Mouse (Mus musculus) thymus, adult 2 months (tissue): ENCODE results near the gene Gps1. TPM values are rescaled to one million over a fixed set of nuclear protein-coding genes. Genes with fewer than 3 reads are reported as not detected.
A peak's percentile ranks its signal among the peaks of the same experiment; 100 is the strongest.

ENCODE experiments used
- DNase-seq: peaks from one replicate; pipeline ENCODE4 v3.0.0; 2021
- H3K27ac ChIP-seq: fragments of 200-500 bp; 2 replicates; pipeline ENCODE4 v1.5.1; 2012; ENCODE audit warnings: low read length, control low read depth; ENCODE audit not compliant: control insufficient read depth, insufficient read depth
- H3K27me3 ChIP-seq: fragments of 200-500 bp; 2 replicates; pipeline ENCODE4 v1.6.1; 2012; ENCODE audit warnings: mild to moderate bottlenecking, low read length, moderate library complexity, mixed read lengths; ENCODE audit not compliant: control insufficient read depth, insufficient read depth
- H3K36me3 ChIP-seq: fragments of 200-500 bp; 2 replicates; pipeline ENCODE4 v1.6.1; 2012; ENCODE audit warnings: mild to moderate bottlenecking, low read length, moderate library complexity; ENCODE audit not compliant: control insufficient read depth, insufficient read depth
- H3K4me1 ChIP-seq: fragments of 200-500 bp; replicated peaks from 2 replicates; pipeline ENCODE4 v1.6.1; 2012; ENCODE audit warnings: low read length; ENCODE audit not compliant: control insufficient read depth, insufficient read depth
- H3K4me3 ChIP-seq: fragments of 200-500 bp; 2 replicates; pipeline ENCODE4 v1.5.1; 2012; ENCODE audit warnings: mild to moderate bottlenecking, low read length, control low read depth, moderate library complexity; ENCODE audit not compliant: control insufficient read depth, insufficient read depth
- CTCF ChIP-seq: fragments of 200-500 bp; IDR thresholded peaks from 2 replicates; pipeline ENCODE4 v1.5.1; 2012; ENCODE audit warnings: mild to moderate bottlenecking, control low read depth, low read length, moderate library complexity, borderline replicate concordance; ENCODE audit not compliant: control insufficient read depth, poor library complexity, insufficient read depth; ENCODE audit errors: extremely low read depth
- POLR2A ChIP-seq: fragments of 200-500 bp; IDR thresholded peaks from 2 replicates; pipeline ENCODE4 v1.6.1; 2012; ENCODE audit warnings: mild to moderate bottlenecking, low read length, control low read depth, moderate library complexity; ENCODE audit not compliant: control insufficient read depth, poor library complexity, insufficient read depth; ENCODE audit errors: extremely low read depth
- WGBS: fragments of 180-500 bp; shearing (Covaris S2); methylation state at CpG from one replicate; pipeline ENCODE4 v1.1.7; 2018; 5-methylcytosine and 5-hydroxymethylcytosine counted together
- polyA plus RNA-seq: library from polyadenylated mRNA; depleted of rRNA; stranded (reverse); fragments of >200 nt; gene quantifications from 2 replicates; pipeline ENCODE4 v1.2.3, GENCODE M21; 2012

Gene Gps1
- polyA plus RNA-seq, 1 experiment, result 193 TPM

DNA sequence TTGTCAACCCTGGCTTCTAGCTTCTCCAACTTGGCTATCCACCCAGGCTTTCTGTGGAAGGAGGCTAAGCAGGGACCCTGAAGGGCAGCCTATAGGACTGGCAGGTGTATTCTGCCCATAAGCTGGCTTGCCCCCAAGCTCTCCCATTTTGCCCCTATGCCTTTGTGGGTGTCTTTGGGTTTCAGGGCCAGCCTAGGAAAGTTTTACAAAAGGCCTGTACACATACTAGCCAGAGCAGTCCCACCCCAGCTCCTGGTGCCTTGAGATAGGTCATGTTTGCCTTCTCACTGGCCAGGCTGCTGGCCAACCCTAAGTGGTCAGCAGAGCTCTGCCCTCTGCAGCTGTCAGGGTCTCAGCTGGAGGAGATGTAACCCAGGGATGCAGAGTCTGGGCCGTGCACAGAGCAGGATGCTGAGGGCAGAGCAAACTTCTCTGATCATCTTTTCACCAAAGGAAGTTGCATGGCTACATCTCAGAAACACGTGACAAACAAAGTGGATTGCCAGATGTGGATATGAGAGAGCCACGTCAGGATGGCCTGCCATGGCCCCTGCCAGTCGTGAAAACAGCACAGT, 41.3 kb downstream of the Gps1 start:
- DNase-seq, result peak; percentile 21
- Histone ChIP-seq H3K4me3 (no peak overlapping the region), H3K36me3 (0 out of 2 replicates have a peak, but pooled peaks cover 1% of the 10 kb centered on the region), H3K27ac (peak overlapping the region; percentile 38), H3K27me3 (no peaks in the 10 kb centered on the region), H3K4me1 (peaks cover 30% of the 10 kb centered on the region)
- WGBS, result 5% methylated on average over 4 of the region's 4 CpGs
- TF ChIP-seq POLR2A, result no peak
- no peak for TF ChIP-seq CTCF

GRCm38 (mm10) chr11:120826016-120826953, 42.2 kb downstream of the Gps1 start:
- no peaks in the 10 kb centered on the region for H3K27me3 ChIP-seq
- H3K4me3 ChIP-seq, result no peak overlapping the region
- H3K27ac ChIP-seq, result peak overlapping the region; percentile 28; the same call in 1 of the 2 replicates
- 93% methylated on average over 8 of the region's 8 CpGs for WGBS
- no peak for DNase-seq
- TF ChIP-seq POLR2A (no peak), CTCF (no peak)
- H3K4me1 ChIP-seq, result peaks cover 30% of the 10 kb centered on the region
- no peaks in the 10 kb centered on the region for H3K36me3 ChIP-seq

DNA sequence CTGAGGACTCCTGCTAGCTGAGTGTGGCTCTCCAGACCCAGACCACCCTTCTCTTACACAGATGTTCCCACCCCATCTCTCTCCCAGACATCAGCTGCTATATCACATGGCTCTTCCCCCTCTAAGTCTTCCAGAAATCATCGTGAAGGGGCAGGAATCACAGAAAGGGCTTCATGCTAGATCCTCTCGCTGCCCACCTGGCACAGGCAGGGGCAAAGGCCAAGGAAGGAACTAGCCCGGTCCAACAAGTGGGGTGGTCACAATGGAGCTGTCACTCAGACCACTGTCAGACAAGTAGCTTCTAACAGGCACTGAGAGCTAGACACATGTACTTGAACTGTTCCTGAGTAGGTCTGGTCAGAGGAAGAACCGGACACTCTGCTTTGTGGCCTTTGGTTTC, 44.3 kb downstream of the Gps1 start:
- no peak overlapping the region for H3K27ac ChIP-seq
- no peaks in the 10 kb centered on the region for H3K36me3 ChIP-seq
- WGBS, result 93% methylated on average over 4 of the region's 4 CpGs
- no peaks in the 10 kb centered on the region for H3K27me3 ChIP-seq
- no peak overlapping the region for H3K4me3 ChIP-seq
- DNase-seq, result no peak
- peaks cover 17% of the 10 kb centered on the region for H3K4me1 ChIP-seq
- TF ChIP-seq CTCF, result no peak
- no peak for TF ChIP-seq POLR2A

GRCm38 (mm10) chr11:120829757-120830532, 45.9 kb downstream of the Gps1 start:
- no peak for TF ChIP-seq CTCF
- no peak for TF ChIP-seq POLR2A
- Histone ChIP-seq H3K4me1 (peaks cover 13% of the 10 kb centered on the region), H3K36me3 (no peaks in the 10 kb centered on the region), H3K27me3 (no peaks in the 10 kb centered on the region), H3K27ac (no peak overlapping the region), H3K4me3 (no peak overlapping the region)
- 96% methylated on average over 10 of the region's 10 CpGs for WGBS
- DNase-seq, result no peak

DNA sequence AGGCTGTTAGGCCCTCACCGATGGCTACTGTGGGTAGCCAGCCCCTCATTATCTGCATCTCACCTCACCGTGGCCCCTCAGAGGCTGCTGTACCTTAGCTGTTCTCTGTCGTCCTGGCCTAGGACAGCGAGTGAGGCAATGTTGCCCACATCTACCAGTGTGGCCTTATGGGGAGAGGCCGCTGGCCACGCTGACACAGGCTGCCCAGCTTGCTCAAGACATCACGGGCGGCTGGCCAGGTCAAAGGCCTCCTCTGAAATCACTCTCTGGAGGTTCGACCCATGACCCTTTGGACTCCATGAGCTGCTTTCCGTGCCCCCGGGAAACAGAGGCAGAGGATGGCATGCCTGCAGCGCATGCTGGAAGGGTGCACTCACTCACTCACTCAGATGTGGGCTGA, 46.6 kb downstream of the Gps1 start:
- Histone ChIP-seq H3K27ac (no peak overlapping the region), H3K4me3 (no peak overlapping the region), H3K36me3 (no peaks in the 10 kb centered on the region), H3K4me1 (peaks cover 6% of the 10 kb centered on the region), H3K27me3 (no peaks in the 10 kb centered on the region)
- 96% methylated on average over 12 of the region's 12 CpGs for WGBS
- DNase-seq, result no peak
- no peak for TF ChIP-seq POLR2A
- no peak for TF ChIP-seq CTCF
